Mouse (Mus musculus) olfactory bulb, adult 2 months (tissue): ENCODE measurements at regions not wholly inside any gene's neighbourhood (a gene's known extent, or its start where the extent isn't known, plus 50 kb on each side); places are given as distances from the start of the nearest gene placed in this dataset.

ENCODE experiments used
- H3K27ac ChIP-seq: fragments of 200-500 bp; 2 replicates; pipeline ENCODE4 v1.5.1; 2012; ENCODE audit warnings: low read depth, low read length; ENCODE audit not compliant: insufficient read depth
- H3K4me1 ChIP-seq: fragments of 200-500 bp; 2 replicates; pipeline ENCODE4 v1.6.1; 2012; ENCODE audit warnings: low read length; ENCODE audit not compliant: control insufficient read depth, insufficient read depth
- H3K4me3 ChIP-seq: fragments of 200-500 bp; 2 replicates; pipeline ENCODE4 v1.5.1; 2012; ENCODE audit warnings: mild to moderate bottlenecking, low read depth, low read length, moderate library complexity; ENCODE audit not compliant: insufficient read depth
- CTCF ChIP-seq: fragments of 200-500 bp; IDR thresholded peaks from 2 replicates; pipeline ENCODE4 v1.5.1; 2012; ENCODE audit warnings: low read depth, mild to moderate bottlenecking, low read length, moderate library complexity; ENCODE audit not compliant: insufficient read depth
- POLR2A ChIP-seq: fragments of 200-500 bp; IDR thresholded peaks from 2 replicates; pipeline ENCODE4 v1.6.1; 2012; ENCODE audit warnings: mild to moderate bottlenecking, low read depth, low read length, moderate library complexity; ENCODE audit not compliant: insufficient read depth
- WGBS: fragments of 180-500 bp; shearing (Covaris S2); methylation state at CpG from one replicate; pipeline ENCODE4 v1.1.7; 2018; 5-methylcytosine and 5-hydroxymethylcytosine counted together

DNA sequence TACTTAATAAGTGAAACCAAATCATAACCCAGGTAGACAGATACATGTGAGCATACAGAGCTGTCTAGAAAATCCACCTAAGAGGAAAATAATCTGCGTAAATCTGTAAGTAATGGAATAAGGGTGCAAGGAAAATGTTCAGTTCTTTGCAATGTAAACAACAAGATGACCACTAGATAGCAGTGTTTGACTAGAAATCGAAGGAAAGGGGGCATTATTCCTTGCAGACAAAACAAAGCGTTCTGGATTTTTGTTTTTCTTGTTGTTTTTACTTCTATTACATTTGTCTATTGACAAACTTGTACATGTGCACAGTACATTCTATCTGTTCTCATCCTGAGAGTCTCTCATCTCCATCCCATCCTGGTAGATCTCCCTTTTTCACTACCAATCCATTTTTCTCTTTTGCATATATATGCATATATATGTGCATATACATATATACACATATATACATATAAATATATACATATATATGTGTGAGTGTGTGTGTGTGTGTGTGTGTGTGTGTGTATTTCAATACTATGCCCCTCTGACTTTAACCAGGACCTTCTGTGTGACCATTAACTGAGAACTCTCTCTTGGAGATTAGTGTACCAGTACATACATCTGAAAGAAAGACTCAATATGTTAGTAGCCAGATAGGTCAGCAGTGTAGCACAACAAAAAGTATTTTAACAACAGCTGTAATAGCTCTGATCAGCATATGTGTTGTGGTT is 179.9 kb upstream of the Tacr3 start:
- Histone ChIP-seq H3K4me3 (no peak overlapping the region), H3K4me1 (no peaks in the 10 kb centered on the region), H3K27ac (no peak overlapping the region)
- TF ChIP-seq CTCF (no peak), POLR2A (no peak)
- WGBS = 27% methylated on average over 3 of the region's 3 CpGs

DNA sequence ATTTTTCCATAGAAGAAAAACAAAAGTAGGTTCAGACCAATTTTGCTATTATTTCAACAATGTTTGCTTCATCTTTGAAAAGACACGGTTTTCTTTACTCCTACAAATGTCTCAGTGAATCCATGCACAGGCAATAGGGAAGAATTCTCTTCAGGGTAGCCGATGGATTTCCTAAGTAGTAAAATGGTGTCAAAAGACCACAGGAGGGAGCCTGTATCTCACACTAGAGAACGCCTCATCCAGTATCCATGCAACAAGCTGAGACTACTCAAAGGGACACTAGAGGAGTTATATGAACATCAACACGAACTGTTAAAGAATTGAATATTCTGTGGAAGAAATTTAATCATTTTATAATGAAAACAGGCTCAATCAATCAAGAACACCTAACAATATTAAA is 174.8 kb upstream of the Tacr3 start:
- Histone ChIP-seq H3K4me1 (no peaks in the 10 kb centered on the region), H3K27ac (no peak overlapping the region), H3K4me3 (no peak overlapping the region)
- WGBS = 20% methylated on average over 4 of the region's 4 CpGs
- TF ChIP-seq POLR2A (no peak), CTCF (no peak)

DNA sequence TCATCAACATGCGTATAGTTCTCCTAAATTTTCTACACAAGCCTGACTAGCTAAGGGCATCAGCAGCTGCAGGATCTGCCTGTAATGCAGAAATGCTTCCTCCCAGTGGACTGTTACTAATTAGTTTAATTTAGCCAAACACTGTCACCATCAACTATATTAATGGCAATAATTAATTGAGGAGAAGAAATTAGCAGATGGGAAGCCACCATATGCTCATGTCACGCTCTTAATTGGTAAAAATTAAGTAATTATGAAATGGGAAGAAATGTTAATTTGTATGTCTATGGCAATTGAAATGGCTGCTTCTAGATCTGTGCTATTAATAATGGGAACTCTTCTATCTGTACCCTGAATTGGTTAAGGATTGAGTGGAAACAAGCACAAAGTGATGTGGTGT is 133.9 kb upstream of the Tacr3 start:
- Histone ChIP-seq H3K4me1 (no peaks in the 10 kb centered on the region), H3K27ac (no peak overlapping the region), H3K4me3 (no peak overlapping the region)
- TF ChIP-seq CTCF (no peak), POLR2A (no peak)
- WGBS = 81% methylated on average over 2 of the region's 2 CpGs

DNA sequence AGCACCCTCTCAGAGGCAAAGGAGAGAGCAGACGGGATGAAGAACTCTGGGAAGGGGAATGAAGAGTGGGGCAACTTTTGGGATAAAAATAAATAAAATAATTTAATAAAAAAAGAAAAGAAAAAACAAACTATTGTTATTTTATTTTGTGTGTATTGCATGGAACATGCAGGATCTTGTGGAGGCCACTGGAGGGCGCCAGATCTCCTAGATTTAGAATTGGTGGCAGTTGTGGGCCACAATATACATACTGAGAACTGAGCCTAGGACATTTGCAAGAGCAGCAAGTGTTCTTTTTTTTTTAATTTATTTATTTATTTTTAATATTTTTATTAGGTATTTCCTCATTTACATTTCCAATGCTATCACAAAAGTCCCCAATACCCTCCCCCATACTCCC is 110.2 kb upstream of the Tacr3 start:
- no peaks in the 10 kb centered on the region for H3K4me1 ChIP-seq
- H3K27ac ChIP-seq = no peak overlapping the region

DNA sequence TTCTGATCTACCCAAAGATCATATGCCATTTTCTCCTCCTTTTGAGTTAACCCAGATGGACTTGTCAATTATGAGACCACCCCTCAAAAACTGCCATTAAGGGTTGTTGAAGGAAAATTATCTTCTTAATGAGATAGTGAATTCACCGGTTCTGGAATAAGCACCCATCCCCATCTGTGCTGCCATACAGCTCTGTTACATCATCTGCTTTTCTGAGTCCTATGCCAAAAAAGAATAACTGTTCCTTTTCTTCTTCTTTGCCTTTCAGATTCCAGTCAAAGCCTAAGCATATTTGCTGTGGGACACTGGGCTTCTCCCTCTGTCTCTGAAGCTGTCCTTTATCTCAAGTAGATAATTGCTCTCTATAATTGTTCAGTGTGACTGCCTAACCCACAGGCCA is 93.1 kb upstream of the Tacr3 start:
- WGBS = 27% methylated on average over 1 of the region's 1 CpGs
- TF ChIP-seq CTCF (no peak), POLR2A (no peak)
- Histone ChIP-seq H3K4me1 (no peaks in the 10 kb centered on the region), H3K4me3 (no peak overlapping the region), H3K27ac (no peak overlapping the region)

More for the DNA sequence above, 110.2 kb upstream of the Tacr3 start:
- TF ChIP-seq CTCF = no peak
- no peak for TF ChIP-seq POLR2A
- no peak overlapping the region for H3K4me3 ChIP-seq
- WGBS = 34% methylated on average over 2 of the region's 2 CpGs

DNA sequence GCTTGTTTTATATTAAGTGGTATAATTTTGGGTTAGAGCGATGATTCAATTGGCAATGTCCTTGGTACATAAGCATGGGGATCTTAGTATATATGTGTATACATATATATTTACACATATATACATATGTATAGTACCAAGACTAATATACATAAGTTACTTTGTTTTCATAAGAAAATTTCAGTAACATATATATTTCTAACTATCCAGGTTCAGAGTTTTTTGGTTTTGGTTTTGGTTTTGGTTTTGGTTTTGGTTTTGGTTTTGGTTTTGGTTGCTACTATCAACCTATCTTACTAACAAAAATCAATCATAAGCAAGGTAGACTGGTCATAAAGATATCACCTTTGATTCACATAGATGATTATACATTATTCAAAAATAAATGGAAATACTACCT is 67.7 kb upstream of the Tacr3 start:
- TF ChIP-seq POLR2A (no peak), CTCF (no peak)
- WGBS = 100% methylated on average over 1 of the region's 1 CpGs
- Histone ChIP-seq H3K4me3 (no peak overlapping the region), H3K27ac (no peak overlapping the region), H3K4me1 (no peaks in the 10 kb centered on the region)

DNA sequence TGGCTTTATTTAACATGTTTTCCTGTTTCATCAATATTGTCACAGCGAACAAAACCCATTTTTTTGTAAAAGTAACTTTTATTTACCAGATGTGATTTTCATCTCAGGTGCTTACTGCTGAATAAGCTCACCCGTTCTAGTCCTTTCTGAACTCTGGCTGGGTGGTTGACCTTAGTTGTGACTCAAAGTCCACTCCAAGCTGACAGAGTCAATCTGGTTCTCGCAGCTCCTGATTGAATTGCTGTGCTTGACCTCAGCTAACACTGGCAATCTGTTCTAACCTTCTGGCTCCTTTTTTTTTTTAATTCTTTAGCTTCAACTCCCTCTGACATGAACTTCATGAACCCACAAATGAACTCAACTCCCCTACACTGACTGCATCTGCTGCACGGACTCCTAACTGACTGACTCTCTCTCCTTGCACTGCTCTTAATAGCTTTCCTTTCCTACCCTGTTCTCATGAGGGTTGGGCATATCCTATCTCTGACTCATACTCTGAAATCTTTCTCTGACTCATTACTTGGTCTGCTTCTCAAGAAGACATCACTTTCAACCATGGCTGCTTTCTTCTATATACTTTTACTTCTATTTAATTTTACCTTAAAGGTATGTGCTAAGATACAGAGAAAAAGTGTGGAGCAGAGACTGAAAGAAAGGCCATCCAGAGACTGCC is 65.4 kb upstream of the Tacr3 start:
- Histone ChIP-seq H3K4me1 (no peaks in the 10 kb centered on the region), H3K4me3 (no peak overlapping the region), H3K27ac (no peak overlapping the region)
- TF ChIP-seq CTCF (no peak), POLR2A (no peak)
- WGBS = 78% methylated on average over 4 of the region's 4 CpGs
